Mouse (Mus musculus) liver, embryonic 11.5 days (tissue): ENCODE results near the gene Srrm4. TPM values are rescaled to one million over a fixed set of nuclear protein-coding genes. Genes with fewer than 3 reads are reported as not detected.

Experiments
- ATAC-seq: fragments of 200-750 bp; cut with Nextera tagmentation; replicated peaks from 2 replicates; pipeline ENCODE4 v1.8.0; 2017; ENCODE audit warnings: moderate number of reproducible peaks, mild to moderate bottlenecking, moderate TSS enrichment, moderate library complexity; ENCODE audit not compliant: low FRiP score
- DNase-seq: peaks from one replicate; pipeline ENCODE4 v3.0.0-alpha.2; 2017; ENCODE audit warnings: low spot score
- H3K27ac ChIP-seq: fragments of 300-500 bp; sonication (generic); 2 replicates; pipeline ENCODE4 v1.5.1; 2014; ENCODE audit warnings: mild to moderate bottlenecking, low read depth, low read length, control low read depth
- H3K27me3 ChIP-seq: fragments of 300-500 bp; sonication (generic); replicated peaks from 2 replicates; pipeline ENCODE4 v1.6.1; 2014; ENCODE audit warnings: low read length, mixed read lengths; ENCODE audit not compliant: control insufficient read depth, insufficient read depth
- H3K36me3 ChIP-seq: fragments of 300-500 bp; sonication (generic); 2 replicates; pipeline ENCODE4 v1.6.1; 2014; ENCODE audit warnings: mild to moderate bottlenecking, low read length, moderate library complexity, mixed read lengths; ENCODE audit not compliant: control insufficient read depth, insufficient read depth
- H3K4me1 ChIP-seq: fragments of 300-500 bp; sonication (generic); replicated peaks from 2 replicates; pipeline ENCODE4 v1.6.1; 2014; ENCODE audit warnings: low read length, mixed read lengths; ENCODE audit not compliant: control insufficient read depth, insufficient read depth
- H3K4me2 ChIP-seq: fragments of 300-500 bp; sonication (generic); 2 replicates; pipeline ENCODE4 v1.6.1; 2014; ENCODE audit warnings: mild to moderate bottlenecking, control low read depth, moderate library complexity
- H3K4me3 ChIP-seq: fragments of 300-500 bp; sonication (generic); 2 replicates; pipeline ENCODE4 v1.5.1; 2014; ENCODE audit warnings: low read depth, low read length, control low read depth
- H3K9ac ChIP-seq: fragments of 300-500 bp; sonication (generic); 2 replicates; pipeline ENCODE4 v1.6.1; 2014; ENCODE audit warnings: low read depth, low read length, control low read depth
- H3K9me3 ChIP-seq: fragments of 300-500 bp; sonication (generic); 2 replicates; pipeline ENCODE4 v1.6.1; 2016; ENCODE audit warnings: low read length, inconsistent platforms, mixed read lengths; ENCODE audit not compliant: control insufficient read depth
- WGBS: fragments of 180-500 bp; shearing (Covaris S2); extraction: QIAGEN DNeasy Blood & Tissue Kit; methylation state at CpG from one replicate; pipeline ENCODE4 v1.1.7; 2014; 5-methylcytosine and 5-hydroxymethylcytosine counted together
- polyA plus RNA-seq: library from polyadenylated mRNA; unstranded; fragments of >200 nt; fragmentation: Nextera tagmentation; extraction: Ambion mirVana; gene quantifications from 2 replicates; pipeline ENCODE4 v1.2.1, GENCODE M21; 2014

Gene Srrm4
- polyA plus RNA-seq, 1 experiment from 2014 or later, result 0.11 TPM

DNA sequence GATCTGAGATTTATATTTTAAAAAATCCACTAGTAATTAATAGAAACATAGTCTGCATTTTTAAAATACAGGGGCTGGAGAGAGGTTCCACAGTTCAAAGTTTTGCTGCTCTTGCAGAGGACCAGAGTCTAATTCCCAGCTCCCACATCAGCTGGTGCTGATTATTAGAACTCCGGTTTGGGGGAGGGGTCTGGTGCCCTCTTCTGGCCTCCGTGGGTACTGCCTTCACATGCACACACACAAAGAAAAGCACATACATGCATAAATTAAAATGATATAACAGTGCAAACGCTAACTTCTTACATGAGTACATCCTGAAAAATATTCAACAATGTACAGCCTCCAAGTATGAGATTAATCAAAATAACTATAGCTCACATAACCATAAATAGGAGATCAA, 50.5 kb downstream of the Srrm4 start:
- 72% methylated on average over 3 of the region's 3 CpGs for WGBS
- no peak overlapping the region for H3K27ac ChIP-seq
- H3K4me2 ChIP-seq, result no peak overlapping the region
- H3K36me3 ChIP-seq, result no peaks in the 10 kb centered on the region
- H3K4me3 ChIP-seq, result no peak overlapping the region
- H3K4me1 ChIP-seq, result no peaks in the 10 kb centered on the region
- no peaks in the 10 kb centered on the region for H3K27me3 ChIP-seq
- DNase-seq (no peak), ATAC-seq (no peak)
- no peaks in the 10 kb centered on the region for H3K9me3 ChIP-seq
- H3K9ac ChIP-seq, result no peak overlapping the region

DNA sequence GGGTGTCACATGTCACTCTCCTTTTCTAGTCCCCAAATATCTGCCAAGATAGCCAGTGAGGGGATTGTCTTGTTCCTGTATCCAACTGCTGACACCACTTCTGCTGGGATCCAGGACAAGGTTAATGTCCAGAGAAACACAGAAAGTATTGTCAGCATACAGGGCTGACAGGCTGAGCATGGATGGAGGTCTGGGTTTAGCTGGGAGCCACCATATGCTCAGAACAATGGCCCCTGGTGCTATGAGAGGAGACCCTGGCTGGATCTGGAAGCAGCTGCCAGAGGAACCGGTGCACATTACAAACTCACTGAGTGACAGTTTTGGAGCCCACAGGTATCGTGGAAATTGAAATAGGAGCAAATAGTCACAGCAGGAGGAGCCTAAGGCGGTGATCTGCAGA, 52.3 kb downstream of the Srrm4 start:
- Histone ChIP-seq H3K36me3 (no peaks in the 10 kb centered on the region), H3K4me3 (no peak overlapping the region), H3K27ac (no peak overlapping the region), H3K9me3 (no peaks in the 10 kb centered on the region), H3K9ac (no peak overlapping the region), H3K4me1 (no peaks in the 10 kb centered on the region), H3K27me3 (no peaks in the 10 kb centered on the region), H3K4me2 (no peak overlapping the region)
- WGBS, result 48% methylated on average over 3 of the region's 3 CpGs
- ATAC-seq, result no peak
- DNase-seq, result no peak

DNA sequence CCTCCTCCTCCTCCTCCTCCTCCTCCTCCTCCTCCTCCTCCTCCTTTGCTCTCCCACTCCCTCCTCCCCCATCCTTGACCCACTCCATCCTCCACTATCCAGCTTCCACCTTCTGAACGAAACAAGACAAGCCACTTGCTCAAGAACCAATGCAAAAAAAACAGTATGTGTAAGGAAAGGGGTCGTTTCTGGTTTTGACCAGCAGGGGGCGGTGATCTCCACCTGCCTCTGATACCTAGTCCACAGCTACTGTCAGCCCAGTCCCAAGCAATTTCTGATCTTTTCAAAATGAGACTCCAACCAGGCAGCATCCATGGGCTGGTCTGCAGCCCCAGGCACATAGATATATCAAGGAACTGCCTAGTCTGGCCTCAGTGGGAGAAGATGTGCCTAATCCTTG, 53.1 kb downstream of the Srrm4 start:
- DNase-seq (no peak), ATAC-seq (no peak)
- 41% methylated on average over 3 of the region's 3 CpGs for WGBS
- Histone ChIP-seq H3K27ac (no peak overlapping the region), H3K36me3 (no peaks in the 10 kb centered on the region), H3K9me3 (no peaks in the 10 kb centered on the region), H3K4me3 (no peak overlapping the region), H3K9ac (no peak overlapping the region), H3K27me3 (no peaks in the 10 kb centered on the region), H3K4me2 (no peak overlapping the region), H3K4me1 (no peaks in the 10 kb centered on the region)

DNA sequence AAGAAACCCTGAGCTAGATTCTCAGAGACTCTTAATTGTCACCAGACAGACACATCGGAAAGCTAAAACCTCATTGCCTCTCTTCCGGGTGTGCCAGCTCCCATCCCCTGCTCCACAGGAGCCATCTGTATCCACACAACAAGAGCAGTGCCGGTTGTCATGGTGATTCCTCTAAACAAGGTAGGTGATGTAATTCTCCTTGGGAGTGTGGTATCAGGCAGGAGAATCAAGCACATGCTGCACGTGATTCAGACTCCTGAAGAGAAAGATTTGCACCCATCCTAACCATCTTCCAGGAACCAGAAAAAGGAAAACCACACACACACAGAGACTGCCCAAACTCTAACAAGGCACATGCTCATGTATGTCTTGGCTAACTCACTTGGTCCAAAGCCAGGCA, 65.3 kb downstream of the Srrm4 start:
- no peaks in the 10 kb centered on the region for H3K4me1 ChIP-seq
- H3K36me3 ChIP-seq, result no peaks in the 10 kb centered on the region
- H3K9ac ChIP-seq, result no peak overlapping the region
- no peak overlapping the region for H3K4me3 ChIP-seq
- H3K4me2 ChIP-seq, result no peak overlapping the region
- WGBS, result 71% methylated on average over 4 of the region's 4 CpGs
- no peak for ATAC-seq
- DNase-seq, result no peak
- no peak overlapping the region for H3K27ac ChIP-seq
- no peaks in the 10 kb centered on the region for H3K9me3 ChIP-seq
- H3K27me3 ChIP-seq, result no peaks in the 10 kb centered on the region

DNA sequence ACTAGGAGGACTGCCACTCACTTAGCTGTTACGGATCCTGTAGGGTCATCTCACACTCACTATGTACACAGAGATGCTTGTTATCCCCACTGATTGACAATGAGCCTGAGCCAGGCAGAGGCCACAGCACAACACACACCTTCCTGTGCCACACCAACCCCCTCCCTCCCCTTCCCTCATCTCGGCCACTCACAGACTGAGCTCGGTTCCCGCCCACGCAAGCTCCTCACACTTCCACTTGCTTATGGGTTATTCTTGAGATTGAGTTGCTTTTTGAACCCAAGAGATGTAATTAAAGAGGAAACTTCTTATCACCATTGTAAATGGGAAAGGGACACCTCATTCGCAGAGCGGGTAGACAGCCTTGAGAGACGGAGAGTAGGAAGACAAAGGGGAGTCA, 66.3 kb downstream of the Srrm4 start:
- Histone ChIP-seq H3K4me2 (no peak overlapping the region), H3K4me1 (no peaks in the 10 kb centered on the region), H3K36me3 (no peaks in the 10 kb centered on the region), H3K27ac (no peak overlapping the region), H3K27me3 (no peaks in the 10 kb centered on the region), H3K4me3 (no peak overlapping the region), H3K9ac (no peak overlapping the region), H3K9me3 (no peaks in the 10 kb centered on the region)
- WGBS, result 81% methylated on average over 8 of the region's 8 CpGs
- DNase-seq, result no peak
- no peak for ATAC-seq

DNA sequence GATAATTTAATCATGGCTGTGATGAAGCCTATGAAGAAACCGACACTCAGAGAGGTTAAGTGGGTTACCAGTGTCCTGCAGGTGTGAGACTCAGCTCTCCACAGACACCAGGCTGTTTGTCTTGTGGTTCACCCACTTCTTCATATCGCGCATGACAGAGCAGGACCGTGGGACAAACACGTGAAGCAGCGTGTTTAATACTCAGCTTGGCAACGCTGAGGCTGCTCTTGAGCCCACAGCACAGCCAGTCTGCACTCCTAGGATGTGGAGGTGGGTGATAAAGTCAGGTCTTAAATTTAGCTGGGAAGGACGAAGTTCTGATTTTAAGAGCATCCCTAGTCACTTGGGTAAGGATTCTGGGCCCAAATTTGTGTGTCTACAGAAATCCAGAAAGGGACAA, 68.1 kb downstream of the Srrm4 start:
- no peak for ATAC-seq
- no peaks in the 10 kb centered on the region for H3K9me3 ChIP-seq

DNA sequence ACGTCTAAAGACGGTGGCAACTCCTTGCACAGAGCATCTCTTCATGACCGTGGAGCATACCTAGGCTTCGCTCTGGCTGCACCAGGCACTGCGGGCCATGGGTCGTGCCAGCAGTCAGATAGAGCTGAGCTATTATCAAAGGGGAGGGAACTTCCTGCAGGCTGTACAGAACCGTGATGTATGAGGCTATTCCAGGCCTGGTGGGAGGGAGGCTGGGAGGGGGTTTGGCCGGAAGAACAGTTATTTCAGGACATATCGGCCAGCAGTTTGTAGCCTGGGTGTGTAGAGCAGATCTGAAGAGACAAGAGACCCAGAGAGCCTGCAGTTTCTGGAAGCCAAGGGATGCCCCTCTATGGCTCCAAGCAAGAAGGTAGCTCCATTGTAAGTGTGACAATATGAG, 68.5 kb downstream of the Srrm4 start:
- Histone ChIP-seq H3K4me2 (no peak overlapping the region), H3K4me1 (no peaks in the 10 kb centered on the region), H3K4me3 (no peak overlapping the region), H3K27ac (no peak overlapping the region), H3K9ac (no peak overlapping the region), H3K9me3 (no peaks in the 10 kb centered on the region), H3K36me3 (no peaks in the 10 kb centered on the region), H3K27me3 (no peaks in the 10 kb centered on the region)
- no peak for DNase-seq
- 56% methylated on average over 9 of the region's 9 CpGs for WGBS
- ATAC-seq, result no peak

More for the DNA sequence above, 68.1 kb downstream of the Srrm4 start:
- WGBS, result 80% methylated on average over 8 of the region's 8 CpGs
- Histone ChIP-seq H3K36me3 (no peaks in the 10 kb centered on the region), H3K9ac (no peak overlapping the region), H3K4me3 (no peak overlapping the region), H3K27ac (no peak overlapping the region), H3K4me2 (no peak overlapping the region), H3K27me3 (no peaks in the 10 kb centered on the region), H3K4me1 (no peaks in the 10 kb centered on the region)
- DNase-seq, result no peak

DNA sequence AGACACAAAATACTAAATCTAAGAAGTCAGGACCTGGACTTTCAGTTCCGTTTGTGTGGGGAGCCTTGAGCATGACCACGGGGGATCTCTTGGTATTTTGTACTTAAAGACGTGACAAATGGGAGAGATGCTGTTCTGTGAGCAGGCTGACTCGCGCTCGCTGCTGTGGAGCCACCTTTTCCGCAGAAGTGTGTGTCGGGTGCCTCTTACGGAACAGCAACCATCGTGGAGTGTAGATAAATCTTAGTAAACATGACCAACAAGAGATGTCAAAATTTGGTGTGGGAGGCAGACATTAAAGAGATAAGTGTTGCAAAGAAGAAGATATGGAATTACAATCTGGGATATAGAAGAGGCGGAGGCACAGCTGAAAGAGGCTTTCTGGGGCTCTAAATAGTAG, 69.3 kb downstream of the Srrm4 start:
- H3K27ac ChIP-seq, result no peak overlapping the region
- no peak overlapping the region for H3K4me2 ChIP-seq
- H3K9ac ChIP-seq, result no peak overlapping the region
- H3K36me3 ChIP-seq, result no peaks in the 10 kb centered on the region
- H3K4me3 ChIP-seq, result no peak overlapping the region
- DNase-seq (no peak), ATAC-seq (no peak)
- no peaks in the 10 kb centered on the region for H3K9me3 ChIP-seq
- no peaks in the 10 kb centered on the region for H3K27me3 ChIP-seq
- H3K4me1 ChIP-seq, result no peaks in the 10 kb centered on the region
- WGBS, result 67% methylated on average over 11 of the region's 11 CpGs

DNA sequence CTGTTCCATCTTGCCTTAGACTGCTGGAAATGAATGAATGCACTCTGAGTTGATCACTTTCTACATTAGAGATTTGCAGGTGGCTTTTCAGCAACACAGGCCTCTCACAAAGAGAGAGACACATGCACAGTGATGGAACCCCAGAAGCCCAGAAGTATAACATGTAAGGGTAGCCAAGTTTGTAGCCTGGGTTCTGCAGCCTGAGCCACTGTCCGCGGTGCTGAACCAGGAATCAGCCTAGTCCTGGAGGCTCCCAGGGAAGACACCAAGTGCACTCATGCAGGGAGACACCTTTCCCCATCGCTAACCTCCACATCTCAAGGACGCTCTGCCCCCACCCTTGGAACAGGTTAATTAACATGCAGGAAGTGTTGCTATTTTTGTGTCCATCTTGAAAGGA, 73.6 kb downstream of the Srrm4 start:
- Histone ChIP-seq H3K36me3 (no peaks in the 10 kb centered on the region), H3K27ac (no peak overlapping the region), H3K9ac (no peak overlapping the region), H3K4me2 (no peak overlapping the region), H3K4me1 (no peaks in the 10 kb centered on the region), H3K27me3 (no peaks in the 10 kb centered on the region), H3K4me3 (no peak overlapping the region), H3K9me3 (no peaks in the 10 kb centered on the region)
- WGBS, result 30% methylated on average over 4 of the region's 4 CpGs
- ATAC-seq (no peak), DNase-seq (peak; percentile 36)
